Mouse (Mus musculus): ENCODE results near the gene Ccer2. TPM values are rescaled to one million over a fixed set of nuclear protein-coding genes. Genes with fewer than 3 reads are reported as not detected.
A peak's percentile ranks its signal among the peaks of the same experiment; 100 is the strongest.

The Ccer2 gene
- polyA plus RNA-seq, 1 experiment from 2014 or later = not detected

DNA sequence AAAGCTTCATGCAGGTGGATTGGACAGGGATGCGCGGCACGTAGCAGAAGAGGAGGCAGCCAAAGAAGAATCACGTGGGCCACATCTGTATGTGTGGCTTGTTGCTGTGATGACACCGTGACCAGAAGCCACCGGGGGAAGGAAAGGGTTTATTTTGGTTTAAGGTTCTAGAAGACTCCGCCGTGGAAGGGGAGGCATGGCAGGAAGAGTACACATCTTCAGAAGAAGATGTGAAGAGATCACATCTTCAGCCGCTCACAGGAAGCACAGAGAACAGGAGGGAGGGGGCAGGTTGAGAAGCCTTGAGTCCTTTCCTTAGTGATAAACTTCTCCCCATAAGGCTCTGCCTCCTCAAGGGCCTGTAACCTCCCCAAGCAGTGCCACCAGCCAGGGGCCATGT is 44.0 kb downstream of the Ccer2 start:
- 94% methylated on average over 9 of the region's 9 CpGs for WGBS
- no peak overlapping the region for H3K4me3 ChIP-seq
- DNase-seq (ENCODE audit: low spot score) = no peak
- H3K27me3 ChIP-seq (ENCODE audit: low read depth, poor library complexity, severe bottlenecking) = 0 out of 2 replicates have a peak, but pooled peaks cover 5% of the 10 kb centered on the region
- H3K27ac ChIP-seq (replicated peaks) = no peak overlapping the region
- H3K9me3 ChIP-seq (replicated peaks) = no peaks in the 10 kb centered on the region
- H3K36me3 ChIP-seq = no peaks in the 10 kb centered on the region
- peaks cover 36% of the 10 kb centered on the region for H3K4me1 ChIP-seq

DNA sequence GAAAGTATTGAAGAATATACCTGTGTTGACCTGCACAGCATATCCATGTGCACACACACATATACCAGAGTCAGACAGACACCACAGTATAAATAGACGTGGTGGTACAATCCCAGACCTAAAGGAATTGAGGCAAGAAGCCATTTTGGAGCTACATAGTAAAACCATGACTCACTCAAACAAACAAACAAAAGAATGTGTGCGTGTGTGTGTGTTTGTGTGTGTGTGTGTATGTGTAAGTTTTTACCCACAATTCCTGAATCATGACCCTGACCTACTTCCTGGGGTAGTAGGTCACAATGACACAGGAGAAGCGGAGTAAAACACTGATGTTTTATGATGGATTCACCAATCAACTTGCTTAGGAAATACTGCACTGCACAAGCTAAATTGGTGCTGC is 45.5 kb downstream of the Ccer2 start:
- Histone ChIP-seq H3K27ac (replicated peaks) (no peak overlapping the region), H3K4me1 (peaks cover 46% of the 10 kb centered on the region), H3K4me3 (no peak overlapping the region), H3K27me3 (ENCODE audit: low read depth, poor library complexity, severe bottlenecking) (no peaks in the 10 kb centered on the region), H3K9me3 (replicated peaks) (no peaks in the 10 kb centered on the region), H3K36me3 (no peaks in the 10 kb centered on the region)
- DNase-seq (ENCODE audit: low spot score) = no peak
- WGBS = 78% methylated on average over 3 of the region's 3 CpGs

DNA sequence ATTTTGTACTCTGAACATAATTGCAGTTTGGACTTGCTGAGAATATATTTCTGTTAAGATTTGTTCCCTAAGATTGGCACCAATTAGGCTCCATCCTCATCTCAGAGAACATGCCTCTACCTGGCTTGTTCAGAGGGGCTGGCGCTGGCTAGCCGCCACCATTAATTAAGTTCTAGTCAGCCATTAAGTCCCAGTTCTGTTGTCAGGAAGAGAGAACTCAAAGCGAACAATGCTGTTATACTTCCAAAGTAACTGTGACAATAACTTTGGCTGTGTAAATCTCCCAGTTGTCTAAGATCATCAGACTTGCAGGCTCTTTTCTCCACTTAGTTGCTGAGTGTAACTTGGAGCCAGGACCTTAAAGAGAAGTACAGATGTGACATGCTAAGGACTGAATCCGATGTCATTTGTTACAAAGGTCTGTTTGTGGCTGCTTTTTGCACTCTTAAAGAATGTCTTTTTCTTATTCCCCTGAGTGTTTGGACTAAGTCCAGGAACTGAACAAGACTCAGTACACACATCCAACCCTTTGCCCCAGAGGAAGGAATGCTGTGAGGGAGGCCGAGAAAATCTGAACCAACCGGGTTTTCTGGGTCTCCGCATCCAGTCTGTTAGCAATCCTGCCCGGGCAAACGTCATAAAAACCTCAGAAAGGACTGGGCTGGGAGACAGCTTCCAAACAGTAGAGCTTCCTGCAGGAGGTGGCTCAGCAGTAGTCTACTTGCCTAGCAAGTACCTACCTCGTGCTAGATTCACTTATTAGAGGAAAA is 46.1 kb downstream of the Ccer2 start:
- no peaks in the 10 kb centered on the region for H3K36me3 ChIP-seq
- 0 out of 2 replicates have a peak overlapping the region, but pooled peaks have one; percentile 14 for H3K4me3 ChIP-seq
- no peaks in the 10 kb centered on the region for H3K27me3 ChIP-seq (ENCODE audit: low read depth, poor library complexity, severe bottlenecking)
- H3K27ac ChIP-seq (replicated peaks) = peak overlapping the region; percentile 82
- peaks cover 44% of the 10 kb centered on the region for H3K4me1 ChIP-seq
- peak; percentile 27 for DNase-seq (ENCODE audit: low spot score)
- no peaks in the 10 kb centered on the region for H3K9me3 ChIP-seq (replicated peaks)
- WGBS = 35% methylated on average over 10 of the region's 10 CpGs

DNA sequence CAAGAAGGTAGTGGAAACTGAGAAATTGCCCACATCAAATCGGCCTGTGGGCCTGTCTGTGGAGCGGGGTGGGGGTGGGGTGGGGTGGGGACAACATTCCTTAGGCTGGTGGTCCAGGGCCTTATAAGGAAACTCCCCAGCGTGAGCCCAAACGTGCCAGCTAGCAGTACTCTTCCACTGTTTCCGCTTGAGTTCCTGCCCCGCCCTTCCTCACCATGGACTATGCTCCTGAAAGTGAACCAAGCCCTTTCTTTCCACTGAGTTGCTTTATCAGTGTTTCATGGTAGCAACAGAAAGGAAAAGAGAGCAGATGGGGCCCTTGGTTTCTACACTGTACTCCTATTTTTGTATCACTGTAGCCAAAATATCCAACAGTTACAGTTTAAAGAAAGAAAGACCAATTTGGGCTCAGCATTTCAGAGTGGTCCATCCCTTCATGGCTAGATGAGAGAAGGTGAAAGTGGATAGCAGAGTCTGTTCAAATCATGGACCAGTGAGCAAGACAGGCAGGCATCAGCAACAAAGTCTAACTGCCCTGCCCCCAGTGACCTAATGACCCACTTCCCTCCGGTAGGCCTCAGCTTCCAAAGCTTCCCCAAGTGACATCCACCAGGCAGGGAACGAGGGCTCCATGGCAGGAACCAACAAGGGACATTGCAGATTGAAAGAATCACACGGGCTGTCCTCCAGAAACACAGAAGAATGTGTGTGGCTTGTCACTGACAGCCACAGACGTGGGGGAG is 47.0 kb downstream of the Ccer2 start:
- Histone ChIP-seq H3K4me3 (peak overlapping the region; percentile 14), H3K27me3 (ENCODE audit: low read depth, poor library complexity, severe bottlenecking) (no peaks in the 10 kb centered on the region)

DNA sequence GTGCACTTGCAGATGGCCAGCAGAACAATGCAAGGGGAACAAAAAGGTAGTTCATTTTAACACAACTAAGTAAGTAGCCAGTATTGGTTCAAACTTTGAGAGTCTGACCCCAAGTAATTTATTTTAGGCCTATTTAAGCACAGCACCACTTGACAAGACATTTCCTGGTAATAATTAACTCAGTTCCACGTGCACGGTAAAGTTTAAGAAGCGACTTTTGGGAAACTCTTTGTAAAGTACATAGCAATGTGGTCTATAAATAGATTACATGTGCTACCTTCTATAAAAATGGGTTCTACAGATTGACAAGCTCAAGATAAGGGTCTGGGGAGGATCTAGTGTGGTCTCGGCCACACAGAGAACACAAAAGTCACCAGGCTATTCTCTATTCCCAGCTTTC is 47.8 kb downstream of the Ccer2 start:
- peak overlapping the region; percentile 82 for H3K27ac ChIP-seq (replicated peaks)
- H3K36me3 ChIP-seq = no peaks in the 10 kb centered on the region
- no peak for DNase-seq (ENCODE audit: low spot score)
- no peak overlapping the region for H3K4me3 ChIP-seq
- 76% methylated on average over 4 of the region's 4 CpGs for WGBS
- H3K27me3 ChIP-seq (ENCODE audit: low read depth, poor library complexity, severe bottlenecking) = no peaks in the 10 kb centered on the region
- no peaks in the 10 kb centered on the region for H3K9me3 ChIP-seq (replicated peaks)
- H3K4me1 ChIP-seq = peaks cover 60% of the 10 kb centered on the region

More for the DNA sequence above, 47.0 kb downstream of the Ccer2 start:
- Histone ChIP-seq H3K9me3 (replicated peaks) (no peaks in the 10 kb centered on the region), H3K4me1 (peaks cover 53% of the 10 kb centered on the region), H3K27ac (replicated peaks) (peak overlapping the region; percentile 82), H3K36me3 (no peaks in the 10 kb centered on the region)
- DNase-seq (ENCODE audit: low spot score) = peak; percentile 59
- WGBS = 4% methylated on average over 10 of the region's 10 CpGs

DNA sequence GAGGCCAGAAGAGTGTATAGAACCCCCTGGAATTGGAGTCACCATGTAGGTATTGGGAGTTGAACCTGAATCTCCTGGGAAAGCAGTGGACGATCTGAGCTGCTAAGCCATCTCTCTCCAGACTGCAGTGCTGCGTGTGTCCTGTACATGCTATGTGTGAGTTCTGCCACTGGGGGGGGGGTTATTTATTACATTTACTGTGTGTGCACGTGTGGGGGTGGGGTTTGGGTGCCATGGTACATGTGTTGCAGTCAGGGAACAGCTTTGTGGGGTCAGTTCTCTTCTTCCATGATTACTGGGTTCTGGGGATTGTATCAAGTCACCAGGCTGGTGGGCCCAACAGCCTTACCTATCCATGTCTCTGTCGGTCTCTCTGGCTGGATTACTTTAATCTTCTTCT is 50.9 kb downstream of the Ccer2 start:
- Histone ChIP-seq H3K4me3 (no peak overlapping the region), H3K27me3 (ENCODE audit: low read depth, poor library complexity, severe bottlenecking) (no peaks in the 10 kb centered on the region), H3K9me3 (replicated peaks) (no peaks in the 10 kb centered on the region), H3K36me3 (peaks cover 2% of the 10 kb centered on the region), H3K27ac (replicated peaks) (no peak overlapping the region), H3K4me1 (peaks cover 59% of the 10 kb centered on the region)
- no peak for DNase-seq (ENCODE audit: low spot score)
- WGBS = 87% methylated on average over 4 of the region's 4 CpGs

DNA sequence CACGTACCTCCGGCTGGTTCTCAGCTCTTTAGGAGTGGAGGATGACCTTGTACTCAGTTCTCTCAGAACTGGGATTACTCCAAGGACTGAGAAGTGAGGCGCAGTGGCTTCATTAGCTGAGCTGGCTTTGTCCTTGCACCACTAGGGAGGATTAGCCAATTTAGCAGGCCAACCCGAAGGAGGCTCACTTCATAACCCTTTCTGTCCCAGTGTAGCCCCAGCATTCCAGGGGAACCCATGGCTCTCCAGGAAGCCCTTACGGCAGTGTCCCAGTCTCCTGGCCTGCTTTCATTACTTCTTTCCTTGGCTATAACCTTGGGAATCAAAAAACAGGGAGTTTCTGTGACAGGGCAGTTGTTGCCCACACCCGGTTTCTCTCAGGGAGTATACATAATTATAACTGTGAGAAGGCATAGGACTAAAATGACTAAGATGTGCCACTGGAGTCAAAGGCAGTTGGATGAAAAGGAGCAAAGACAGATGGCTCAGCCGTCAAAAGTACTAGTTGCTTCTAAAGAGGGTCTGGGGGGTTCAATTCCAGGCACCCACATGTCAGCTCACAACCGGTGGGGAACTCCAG is 51.8 kb downstream of the Ccer2 start:
- peak overlapping the region; percentile 94 for H3K4me3 ChIP-seq

DNA sequence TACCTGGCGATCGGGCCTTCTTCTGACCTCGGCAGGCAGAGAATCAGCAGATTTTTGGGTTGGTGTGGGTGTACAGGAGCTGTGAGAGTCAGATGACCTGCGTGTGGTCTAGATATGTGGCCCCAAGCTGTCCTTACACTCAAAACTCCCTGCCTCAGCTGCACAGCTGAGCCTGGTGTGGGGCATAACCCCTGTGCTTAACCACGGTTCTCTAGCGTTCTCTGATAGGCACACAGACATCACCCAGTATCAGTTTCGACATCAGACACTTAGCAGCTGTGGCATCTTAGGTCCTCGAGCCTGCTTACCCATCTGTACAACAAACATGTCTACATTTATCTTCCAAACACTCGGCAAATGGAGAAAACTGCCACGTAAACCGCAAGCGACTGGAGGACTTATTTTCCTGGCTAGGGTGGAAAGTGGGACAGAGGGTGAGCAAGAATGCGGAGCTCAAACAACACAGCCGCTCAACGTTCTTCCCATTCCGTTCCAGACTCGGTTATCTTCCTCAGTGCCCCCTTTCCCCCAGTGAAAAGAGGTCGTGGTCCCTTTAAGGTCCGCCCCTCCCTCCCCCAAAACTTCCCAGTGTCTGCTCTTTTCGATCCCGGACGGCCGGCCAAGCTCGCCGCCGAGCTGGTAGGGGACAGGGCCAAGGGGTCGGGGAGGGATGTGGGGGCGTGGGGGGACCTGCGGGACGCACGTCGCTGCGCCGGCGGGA is 52.4 kb downstream of the Ccer2 start, which contains the start of gene Hnrnpl:
Gene Hnrnpl, plus strand, starts transcription at position 321 of the 721 bp plus-strand sequence.
- H3K27me3 ChIP-seq (ENCODE audit: low read depth, poor library complexity, severe bottlenecking) = no peaks in the 10 kb centered on the region
- peak within 1 kb of the TSS; percentile 100 for H3K27ac ChIP-seq (replicated peaks)
- no peaks in the 10 kb centered on the region for H3K9me3 ChIP-seq (replicated peaks)
- DNase-seq (ENCODE audit: low spot score) = no peak
- peaks cover 17% of the 10 kb centered on the region for H3K36me3 ChIP-seq
- peaks cover 59% of the 10 kb centered on the region for H3K4me1 ChIP-seq
- H3K4me3 ChIP-seq = peak within 1 kb of the TSS; percentile 94
- WGBS = 4% methylated on average over 35 of the region's 35 CpGs

More for the DNA sequence above, 51.8 kb downstream of the Ccer2 start:
- Histone ChIP-seq H3K36me3 (peaks cover 11% of the 10 kb centered on the region), H3K27ac (replicated peaks) (peak overlapping the region; percentile 100), H3K9me3 (replicated peaks) (no peaks in the 10 kb centered on the region), H3K27me3 (ENCODE audit: low read depth, poor library complexity, severe bottlenecking) (no peaks in the 10 kb centered on the region), H3K4me1 (peaks cover 59% of the 10 kb centered on the region)
- no peak for DNase-seq (ENCODE audit: low spot score)
- 26% methylated on average over 8 of the region's 8 CpGs for WGBS

Other genes with a start within 250 kb of the Ccer2 start
- not detected in 2 replicates for gene Ifnl2, start 245.7 kb upstream of the Ccer2 start, polyA plus RNA-seq (2016; fragmentation: Nextera tagmentation; extraction: Ambion mirVana)
- gene Ifnl3, start 233.3 kb upstream of the Ccer2 start, polyA plus RNA-seq (2016; fragmentation: Nextera tagmentation; extraction: Ambion mirVana) = not detected in 2 replicates
- not detected in 2 replicates for gene Sycn, start 215.3 kb upstream of the Ccer2 start, polyA plus RNA-seq (2016; fragmentation: Nextera tagmentation; extraction: Ambion mirVana)
- gene Nccrp1, start 208.9 kb upstream of the Ccer2 start, polyA plus RNA-seq (2016; fragmentation: Nextera tagmentation; extraction: Ambion mirVana) = 0.14 and 0.20 TPM in 2 replicates
- gene Samd4b, start 158.0 kb upstream of the Ccer2 start, polyA plus RNA-seq (2016; fragmentation: Nextera tagmentation; extraction: Ambion mirVana) = 29.2 and 30.5 TPM in 2 replicates
- 60.9 and 66.4 TPM in 2 replicates for gene Pak4, start 158.0 kb upstream of the Ccer2 start, polyA plus RNA-seq (2016; fragmentation: Nextera tagmentation; extraction: Ambion mirVana)
- gene Acp7, start 124.8 kb upstream of the Ccer2 start, polyA plus RNA-seq (2016; fragmentation: Nextera tagmentation; extraction: Ambion mirVana) = not detected in 2 replicates
- 4.9 and 5.8 TPM in 2 replicates for gene Fbxo27, start 63.3 kb upstream of the Ccer2 start, polyA plus RNA-seq (2016; fragmentation: Nextera tagmentation; extraction: Ambion mirVana)
- gene Fbxo17, start 39.4 kb upstream of the Ccer2 start, polyA plus RNA-seq (2016; fragmentation: Nextera tagmentation; extraction: Ambion mirVana) = 9.0 and 9.5 TPM in 2 replicates
- 139 and 147 TPM in 2 replicates for gene Mrps12, start 14.4 kb upstream of the Ccer2 start, polyA plus RNA-seq (2016; fragmentation: Nextera tagmentation; extraction: Ambion mirVana)
- gene Sars2, start 14.2 kb upstream of the Ccer2 start, polyA plus RNA-seq (2016; fragmentation: Nextera tagmentation; extraction: Ambion mirVana) = 39.9 and 41.8 TPM in 2 replicates
- 62.7 and 71.6 TPM in 2 replicates for gene Sirt2, start 10.6 kb downstream of the Ccer2 start, polyA plus RNA-seq (2016; fragmentation: Nextera tagmentation; extraction: Ambion mirVana)
- gene Nfkbib, start 11.3 kb downstream of the Ccer2 start, polyA plus RNA-seq (2016; fragmentation: Nextera tagmentation; extraction: Ambion mirVana) = 57.6 and 62.3 TPM in 2 replicates
- gene Rinl, start 32.8 kb downstream of the Ccer2 start, polyA plus RNA-seq (2016; fragmentation: Nextera tagmentation; extraction: Ambion mirVana) = 3.5 and 4.0 TPM in 2 replicates
- gene Hnrnpl, start 52.4 kb downstream of the Ccer2 start, polyA plus RNA-seq (2016; fragmentation: Nextera tagmentation; extraction: Ambion mirVana) = 279 and 293 TPM in 2 replicates
- 85.1 and 94.5 TPM in 2 replicates for gene Ech1, start 69.0 kb downstream of the Ccer2 start, polyA plus RNA-seq (2016; fragmentation: Nextera tagmentation; extraction: Ambion mirVana)
- 3.1 and 3.7 TPM in 2 replicates for gene Lgals4, start 77.7 kb downstream of the Ccer2 start, polyA plus RNA-seq (2016; fragmentation: Nextera tagmentation; extraction: Ambion mirVana)
- 0.62 and 0.85 TPM in 2 replicates for gene Lgals7, start 107.7 kb downstream of the Ccer2 start, polyA plus RNA-seq (2016; fragmentation: Nextera tagmentation; extraction: Ambion mirVana)
- 0.15 and 0.31 TPM in 2 replicates for gene Capn12, start 125.2 kb downstream of the Ccer2 start, polyA plus RNA-seq (2016; fragmentation: Nextera tagmentation; extraction: Ambion mirVana)
- gene Actn4, start 206.2 kb downstream of the Ccer2 start, polyA plus RNA-seq (2016; fragmentation: Nextera tagmentation; extraction: Ambion mirVana) = 236 and 239 TPM in 2 replicates
- gene Eif3k, start 225.7 kb downstream of the Ccer2 start, polyA plus RNA-seq (2016; fragmentation: Nextera tagmentation; extraction: Ambion mirVana) = 402 and 429 TPM in 2 replicates
- 7.9 and 11.4 TPM in 2 replicates for gene Map4k1, start 225.9 kb downstream of the Ccer2 start, polyA plus RNA-seq (2016; fragmentation: Nextera tagmentation; extraction: Ambion mirVana)

Data from midbrain, embryonic 10.5 days (tissue).